Mouse (Mus musculus): ENCODE results near the gene Sparcl1. TPM values are rescaled to one million over a fixed set of nuclear protein-coding genes. Genes with fewer than 3 reads are reported as not detected.
A peak's percentile ranks its signal among the peaks of the same experiment; 100 is the strongest.

The Sparcl1 gene
- polyA plus RNA-seq (2014; fragmentation: Nextera tagmentation; extraction: Ambion mirVana): 20.5 and 21.8 TPM in 2 replicates

- H3K9ac ChIP-seq (ENCODE audit: low read length): no peak within 1 kb of the TSS; the same call in 1 of the 2 replicates
- ATAC-seq (ENCODE audit: insufficient number of reproducible peaks, low FRiP score, low TSS enrichment, low read depth) (no peak), DNase-seq (ENCODE audit: low spot score) (no peak)
- no peaks in the 10 kb centered on the region for H3K36me3 ChIP-seq (ENCODE audit: control insufficient read depth, insufficient read depth, low read length)
- H3K9me3 ChIP-seq (ENCODE audit: control insufficient read depth, low read length): no peaks in the 10 kb centered on the region
- no peak within 1 kb of the TSS for H3K27ac ChIP-seq (replicated peaks; ENCODE audit: low read depth, low read length)
- peaks cover 28% of the 10 kb centered on the region for H3K4me1 ChIP-seq (ENCODE audit: control insufficient read depth, insufficient read depth, low read length)
- no peak within 1 kb of the TSS for H3K4me3 ChIP-seq (ENCODE audit: low read depth, low read length)
- peak within 1 kb of the TSS; percentile 5; the same call in 1 of the 2 replicates for H3K4me2 ChIP-seq (ENCODE audit: low read depth, severe bottlenecking)
- WGBS: 21% methylated on average over 15 of the region's 15 CpGs
- no peaks in the 10 kb centered on the region for H3K27me3 ChIP-seq (ENCODE audit: control insufficient read depth, insufficient read depth, low read length)
Observed at GRCm38 (mm10) chr5:104113491-104114172, at the start of gene Sparcl1. Sparcl1 (minus strand) TSS chr5:104113733.

DNA sequence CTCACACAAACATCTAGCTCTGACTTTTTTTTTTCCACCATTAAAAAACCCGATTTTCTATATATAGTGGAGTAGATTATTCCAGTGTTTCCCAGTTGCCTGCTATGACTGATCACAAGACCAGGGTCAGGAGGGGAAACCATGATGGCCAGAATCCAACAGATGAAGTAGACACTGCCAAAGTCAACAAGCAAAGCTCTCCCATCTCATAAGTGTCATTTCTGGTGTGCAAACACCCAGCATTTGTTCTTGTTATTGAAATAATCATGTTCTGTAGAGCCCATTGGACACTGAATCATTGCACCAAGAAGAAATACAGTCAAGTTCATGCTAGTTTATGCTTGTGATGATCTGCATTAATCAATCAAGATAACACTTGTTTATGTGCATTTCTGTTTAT, 47.9 kb upstream of the Sparcl1 start:
- H3K36me3 ChIP-seq (ENCODE audit: control insufficient read depth, insufficient read depth, low read length): no peaks in the 10 kb centered on the region
- H3K9me3 ChIP-seq (ENCODE audit: control insufficient read depth, low read length): no peaks in the 10 kb centered on the region
- peaks cover 4% of the 10 kb centered on the region; the same call in 1 of the 2 replicates for H3K4me1 ChIP-seq (ENCODE audit: control insufficient read depth, insufficient read depth, low read length)
- H3K9ac ChIP-seq (ENCODE audit: low read length): no peak overlapping the region
- no peak overlapping the region for H3K27ac ChIP-seq (replicated peaks; ENCODE audit: low read depth, low read length)
- no peak for DNase-seq (ENCODE audit: low spot score)
- 69% methylated on average over 1 of the region's 1 CpGs for WGBS
- no peak overlapping the region for H3K4me3 ChIP-seq (ENCODE audit: low read depth, low read length)
- no peak for ATAC-seq (ENCODE audit: insufficient number of reproducible peaks, low FRiP score, low TSS enrichment, low read depth)
- no peaks in the 10 kb centered on the region for H3K27me3 ChIP-seq (ENCODE audit: control insufficient read depth, insufficient read depth, low read length)
- no peak overlapping the region for H3K4me2 ChIP-seq (ENCODE audit: low read depth, severe bottlenecking)

DNA sequence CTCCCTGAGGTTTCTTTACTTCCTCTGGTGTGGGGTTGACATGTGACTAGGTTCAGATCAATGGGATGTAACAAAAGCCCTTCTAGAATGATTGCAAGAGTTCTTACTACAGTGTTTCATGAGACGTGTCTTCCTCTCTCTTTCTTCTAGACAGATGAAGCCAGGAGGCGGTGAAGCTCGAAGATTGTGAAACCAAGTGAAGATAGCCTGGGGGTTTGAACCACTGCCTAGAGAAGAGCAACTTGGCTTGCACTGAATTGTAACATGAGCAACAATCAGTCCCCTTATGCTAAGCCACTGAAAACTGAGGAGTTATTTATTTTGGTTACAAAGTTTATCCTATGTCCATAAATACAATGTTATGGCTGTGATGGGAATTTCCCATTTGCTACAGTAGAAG, 47.0 kb upstream of the Sparcl1 start:
- Histone ChIP-seq H3K27me3 (ENCODE audit: control insufficient read depth, insufficient read depth, low read length) (no peaks in the 10 kb centered on the region), H3K27ac (replicated peaks; ENCODE audit: low read depth, low read length) (no peak overlapping the region), H3K4me3 (ENCODE audit: low read depth, low read length) (no peak overlapping the region), H3K9ac (ENCODE audit: low read length) (no peak overlapping the region), H3K4me1 (ENCODE audit: control insufficient read depth, insufficient read depth, low read length) (peaks cover 4% of the 10 kb centered on the region; the same call in 1 of the 2 replicates), H3K4me2 (ENCODE audit: low read depth, severe bottlenecking) (no peak overlapping the region), H3K36me3 (ENCODE audit: control insufficient read depth, insufficient read depth, low read length) (no peaks in the 10 kb centered on the region), H3K9me3 (ENCODE audit: control insufficient read depth, low read length) (no peaks in the 10 kb centered on the region)
- no peak for ATAC-seq (ENCODE audit: insufficient number of reproducible peaks, low FRiP score, low TSS enrichment, low read depth)
- DNase-seq (ENCODE audit: low spot score): no peak
- WGBS: 93% methylated on average over 3 of the region's 3 CpGs

DNA sequence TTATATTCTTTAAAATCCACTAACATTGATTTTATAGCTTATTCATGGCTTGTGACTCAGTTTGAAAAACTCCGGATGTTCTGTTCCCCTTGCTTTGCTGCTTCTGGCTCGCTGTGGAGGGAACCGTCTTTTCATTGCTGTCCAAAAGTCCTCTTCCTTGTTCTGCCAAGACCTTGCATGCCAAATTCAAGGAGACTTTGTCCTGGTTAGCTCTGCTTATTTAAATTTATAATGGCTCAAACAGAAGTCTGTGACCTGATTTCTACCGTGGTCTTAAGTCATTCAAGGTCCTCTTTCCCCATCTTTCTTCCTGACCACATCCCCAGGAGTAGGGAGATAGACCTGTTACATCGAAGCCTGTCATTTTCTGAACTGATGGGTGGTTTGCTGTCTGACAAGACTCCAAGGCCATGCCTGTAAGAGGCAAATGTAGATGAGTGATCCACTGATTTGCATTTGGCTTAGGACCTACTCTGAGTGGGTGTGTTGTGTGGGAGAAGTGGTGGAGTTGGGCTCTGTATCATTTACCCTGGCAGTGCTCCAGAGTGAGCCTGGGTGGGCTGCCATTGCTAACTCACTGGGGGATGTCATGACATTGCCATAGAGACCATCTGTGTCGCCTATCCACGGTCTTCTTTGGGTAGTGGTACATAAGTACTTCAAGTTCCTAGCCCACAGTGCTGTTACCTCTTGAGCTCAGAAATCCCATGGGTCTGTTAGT, 45.0 kb upstream of the Sparcl1 start:
- H3K9me3 ChIP-seq (ENCODE audit: control insufficient read depth, low read length): no peaks in the 10 kb centered on the region
- no peak overlapping the region for H3K4me3 ChIP-seq (ENCODE audit: low read depth, low read length)
- no peak overlapping the region for H3K9ac ChIP-seq (ENCODE audit: low read length)
- H3K27me3 ChIP-seq (ENCODE audit: control insufficient read depth, insufficient read depth, low read length): no peaks in the 10 kb centered on the region
- no peaks in the 10 kb centered on the region for H3K36me3 ChIP-seq (ENCODE audit: control insufficient read depth, insufficient read depth, low read length)
- no peak overlapping the region for H3K27ac ChIP-seq (replicated peaks; ENCODE audit: low read depth, low read length)
- DNase-seq (ENCODE audit: low spot score) (no peak), ATAC-seq (ENCODE audit: insufficient number of reproducible peaks, low FRiP score, low TSS enrichment, low read depth) (no peak)
- WGBS: 88% methylated on average over 7 of the region's 7 CpGs
- H3K4me2 ChIP-seq (ENCODE audit: low read depth, severe bottlenecking): no peak overlapping the region
- H3K4me1 ChIP-seq (ENCODE audit: control insufficient read depth, insufficient read depth, low read length): no peaks in the 10 kb centered on the region

- no peaks in the 10 kb centered on the region for H3K4me1 ChIP-seq (ENCODE audit: control insufficient read depth, insufficient read depth, low read length)
- ATAC-seq (ENCODE audit: insufficient number of reproducible peaks, low FRiP score, low TSS enrichment, low read depth): no peak
- no peak overlapping the region for H3K27ac ChIP-seq (replicated peaks; ENCODE audit: low read depth, low read length)
- H3K9ac ChIP-seq (ENCODE audit: low read length): no peak overlapping the region
- no peak overlapping the region for H3K4me3 ChIP-seq (ENCODE audit: low read depth, low read length)
- H3K4me2 ChIP-seq (ENCODE audit: low read depth, severe bottlenecking): no peak overlapping the region
- DNase-seq (ENCODE audit: low spot score): no peak
- WGBS: 92% methylated on average over 7 of the region's 7 CpGs
- no peaks in the 10 kb centered on the region for H3K36me3 ChIP-seq (ENCODE audit: control insufficient read depth, insufficient read depth, low read length)
- H3K27me3 ChIP-seq (ENCODE audit: control insufficient read depth, insufficient read depth, low read length): no peaks in the 10 kb centered on the region
- H3K9me3 ChIP-seq (ENCODE audit: control insufficient read depth, low read length): no peaks in the 10 kb centered on the region
Observed at GRCm38 (mm10) chr5:104157701-104158100, 44.2 kb upstream of the Sparcl1 start.

DNA sequence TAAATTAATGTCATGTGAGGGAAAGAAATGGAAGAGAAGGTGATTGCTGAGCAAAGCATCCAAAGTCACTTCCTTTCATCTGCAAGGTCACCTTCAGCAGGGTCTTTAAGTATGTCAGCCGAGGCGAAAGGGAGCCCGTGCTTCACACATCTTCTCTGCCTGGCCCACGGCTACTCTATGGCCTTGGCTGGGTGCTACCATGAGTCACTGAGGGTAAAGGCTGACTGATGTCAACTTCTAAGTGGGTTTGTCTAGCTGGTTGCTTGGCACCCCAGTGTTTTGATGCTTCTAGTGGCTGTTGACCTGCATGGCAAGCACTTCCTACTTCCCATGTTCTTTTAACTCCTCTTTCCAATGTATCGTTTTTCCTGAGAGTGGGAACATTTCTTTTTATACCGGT, 36.7 kb upstream of the Sparcl1 start:
- no peak overlapping the region for H3K27ac ChIP-seq (replicated peaks; ENCODE audit: low read depth, low read length)
- H3K36me3 ChIP-seq (ENCODE audit: control insufficient read depth, insufficient read depth, low read length): no peaks in the 10 kb centered on the region
- DNase-seq (ENCODE audit: low spot score) (no peak), ATAC-seq (ENCODE audit: insufficient number of reproducible peaks, low FRiP score, low TSS enrichment, low read depth) (no peak)
- H3K4me2 ChIP-seq (ENCODE audit: low read depth, severe bottlenecking): no peak overlapping the region
- no peak overlapping the region for H3K9ac ChIP-seq (ENCODE audit: low read length)
- no peaks in the 10 kb centered on the region for H3K9me3 ChIP-seq (ENCODE audit: control insufficient read depth, low read length)
- no peak overlapping the region for H3K4me3 ChIP-seq (ENCODE audit: low read depth, low read length)
- H3K4me1 ChIP-seq (ENCODE audit: control insufficient read depth, insufficient read depth, low read length): no peaks in the 10 kb centered on the region
- H3K27me3 ChIP-seq (ENCODE audit: control insufficient read depth, insufficient read depth, low read length): no peaks in the 10 kb centered on the region
- 88% methylated on average over 6 of the region's 6 CpGs for WGBS

GRCm38 (mm10) chr5:104149349-104149748, 35.8 kb upstream of the Sparcl1 start:
- H3K4me1 ChIP-seq (ENCODE audit: control insufficient read depth, insufficient read depth, low read length): no peaks in the 10 kb centered on the region
- H3K4me3 ChIP-seq (ENCODE audit: low read depth, low read length): no peak overlapping the region
- DNase-seq (ENCODE audit: low spot score) (no peak), ATAC-seq (ENCODE audit: insufficient number of reproducible peaks, low FRiP score, low TSS enrichment, low read depth) (no peak)
- 52% methylated on average over 7 of the region's 7 CpGs for WGBS
- no peaks in the 10 kb centered on the region for H3K36me3 ChIP-seq (ENCODE audit: control insufficient read depth, insufficient read depth, low read length)
- H3K27me3 ChIP-seq (ENCODE audit: control insufficient read depth, insufficient read depth, low read length): no peaks in the 10 kb centered on the region
- no peak overlapping the region for H3K27ac ChIP-seq (replicated peaks; ENCODE audit: low read depth, low read length)
- H3K9me3 ChIP-seq (ENCODE audit: control insufficient read depth, low read length): no peaks in the 10 kb centered on the region
- H3K9ac ChIP-seq (ENCODE audit: low read length): no peak overlapping the region
- H3K4me2 ChIP-seq (ENCODE audit: low read depth, severe bottlenecking): no peak overlapping the region

DNA sequence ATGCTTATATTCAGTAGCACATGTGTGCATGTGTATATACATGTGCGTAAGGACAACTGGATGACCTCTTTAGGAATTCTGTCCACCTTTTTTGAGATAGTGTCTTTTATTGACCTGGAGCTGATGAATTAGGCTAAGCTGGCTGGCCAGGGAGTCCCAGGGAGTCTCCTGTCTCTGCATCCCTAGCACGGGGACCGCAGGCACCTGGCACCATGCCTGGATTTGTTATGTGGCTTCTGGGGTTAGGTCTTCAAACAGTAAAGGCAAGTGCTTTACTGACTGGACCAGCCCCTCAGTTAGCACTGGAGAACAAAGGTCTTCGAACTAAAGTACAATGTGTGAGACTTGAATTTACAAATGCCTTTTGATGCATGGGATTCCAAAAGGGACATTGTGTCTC, 30.5 kb upstream of the Sparcl1 start:
- WGBS: 85% methylated on average over 4 of the region's 4 CpGs

More for the DNA sequence above, 30.5 kb upstream of the Sparcl1 start:
- ATAC-seq (ENCODE audit: insufficient number of reproducible peaks, low FRiP score, low TSS enrichment, low read depth): no peak
- H3K36me3 ChIP-seq (ENCODE audit: control insufficient read depth, insufficient read depth, low read length): no peaks in the 10 kb centered on the region
- H3K27me3 ChIP-seq (ENCODE audit: control insufficient read depth, insufficient read depth, low read length): no peaks in the 10 kb centered on the region
- DNase-seq (ENCODE audit: low spot score): no peak
- no peaks in the 10 kb centered on the region for H3K4me1 ChIP-seq (ENCODE audit: control insufficient read depth, insufficient read depth, low read length)
- H3K27ac ChIP-seq (replicated peaks; ENCODE audit: low read depth, low read length): no peak overlapping the region
- no peaks in the 10 kb centered on the region for H3K9me3 ChIP-seq (ENCODE audit: control insufficient read depth, low read length)
- no peak overlapping the region for H3K4me3 ChIP-seq (ENCODE audit: low read depth, low read length)
- no peak overlapping the region for H3K9ac ChIP-seq (ENCODE audit: low read length)
- no peak overlapping the region for H3K4me2 ChIP-seq (ENCODE audit: low read depth, severe bottlenecking)

All from limb, embryonic 11.5 days (tissue).